Mouse (Mus musculus) cerebellum, adult 9-11 months (tissue): Measurements from ENCODE around the gene Btbd1.
"Not testable (repeated sequence)": the region's sequence is repeated elsewhere in the genome, so short reads cannot be mapped to it uniquely, and the experiment has no call there.

ENCODE experiments used
- DNase-seq: peaks from one replicate; pipeline ENCODE4 v3.0.0; 2022

Gene Btbd1

DNA sequence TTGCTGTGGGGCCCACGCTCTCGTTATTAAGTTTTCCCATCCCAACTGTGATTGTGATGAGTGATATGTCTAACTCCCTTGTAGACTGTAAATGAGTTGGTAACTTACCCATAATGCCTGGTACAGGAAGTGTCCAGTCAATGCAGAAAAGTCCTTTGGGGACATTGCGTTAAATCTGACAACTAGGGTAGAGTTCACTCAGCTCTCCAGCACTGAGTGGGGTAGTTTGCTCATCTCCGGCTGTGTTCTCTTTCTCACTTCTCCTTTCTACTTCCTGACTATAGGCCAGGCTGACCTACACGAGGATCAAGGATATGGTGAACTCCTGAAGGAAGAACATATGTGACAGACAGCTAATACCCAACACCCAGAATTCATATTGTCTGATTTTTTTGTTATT, 20.0 kb upstream of the Btbd1 start:
- no peak for DNase-seq

DNA sequence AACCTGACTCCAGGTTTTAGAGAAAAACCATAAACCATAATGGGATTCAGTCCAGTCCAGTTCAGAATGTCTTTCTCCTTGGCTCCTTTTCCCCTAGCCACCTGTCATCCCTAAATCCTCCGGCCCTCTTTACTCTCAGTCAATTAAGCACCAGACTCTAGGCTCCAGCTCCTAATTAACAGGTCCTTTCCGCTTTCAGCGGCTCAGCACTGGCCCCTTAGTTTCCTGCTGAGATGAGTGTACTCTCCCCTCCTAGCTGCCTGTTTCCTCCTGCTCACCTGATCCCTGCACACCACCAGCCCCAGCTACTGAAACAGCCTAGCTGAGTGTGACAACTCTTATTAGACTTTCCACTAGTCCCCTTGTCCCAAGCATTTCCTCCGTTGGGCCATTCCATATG, 18.5 kb upstream of the Btbd1 start:
- peak; percentile 54 for DNase-seq

GRCm38 (mm10) chr7:81847010-81847409, 17.8 kb upstream of the Btbd1 start:
- DNase-seq = no peak

- no peak for DNase-seq
These were observed 16.8 kb upstream of the Btbd1 start for GRCm38 (mm10) chr7:81846008-81846407.

DNA sequence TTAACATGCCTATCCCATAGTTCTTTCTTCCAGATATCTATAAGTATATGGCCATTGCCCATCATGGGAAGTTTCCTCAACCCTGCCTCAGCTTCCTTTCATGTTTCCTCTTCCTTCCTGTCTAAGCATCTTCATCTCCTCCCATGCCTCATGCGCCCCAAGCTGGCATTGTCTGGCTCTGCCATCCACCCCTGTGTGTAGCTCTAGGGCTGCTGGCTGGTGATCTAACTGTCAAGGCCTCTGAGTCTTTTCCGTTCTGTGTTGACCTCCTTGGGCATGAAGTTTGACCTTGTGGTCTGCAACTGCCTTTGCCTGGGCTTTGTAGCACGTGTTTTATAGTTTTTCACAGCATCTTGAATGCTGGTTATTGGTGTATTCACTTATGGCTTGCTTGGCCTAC, 16.1 kb upstream of the Btbd1 start:
- DNase-seq = no peak

DNA sequence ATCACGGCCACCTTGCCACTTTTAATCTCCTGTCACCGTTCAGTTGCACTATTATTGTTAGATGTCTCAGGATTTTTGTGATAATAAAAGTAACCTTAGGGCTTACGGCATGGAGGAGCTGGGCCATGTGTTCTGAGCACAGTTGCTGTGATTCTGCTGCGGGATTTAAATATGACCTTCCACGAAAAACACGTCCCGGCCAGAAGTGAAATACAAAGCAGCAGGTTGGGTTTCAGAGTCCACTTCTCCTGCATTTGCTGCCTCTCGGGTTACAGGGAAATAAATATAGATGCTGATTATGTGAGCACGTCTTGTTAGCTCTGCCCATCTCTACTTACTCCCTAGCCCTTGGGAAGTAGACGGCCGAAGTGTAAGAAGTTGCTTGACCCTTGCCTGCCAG, 15.6 kb upstream of the Btbd1 start:
- DNase-seq = no peak

DNA sequence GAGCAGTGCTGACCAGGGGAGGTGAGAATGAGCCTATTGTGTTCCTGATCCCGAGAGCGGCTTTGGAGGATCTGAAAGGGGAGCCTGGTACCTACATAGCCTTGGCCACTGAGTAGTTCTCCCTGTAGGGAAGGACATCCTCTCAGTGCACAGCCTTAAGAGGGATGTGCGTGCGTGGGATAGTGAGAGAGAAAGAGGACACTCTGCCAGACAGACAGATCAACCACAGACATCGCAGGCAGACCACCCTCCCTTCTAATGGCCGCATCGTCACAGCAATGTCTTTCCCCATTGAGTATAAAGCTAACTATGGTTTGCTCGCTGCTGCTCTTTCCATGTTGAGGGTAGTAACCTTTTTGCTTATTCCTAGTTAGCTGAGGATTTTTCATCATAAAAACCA, 14.7 kb upstream of the Btbd1 start:
- no peak for DNase-seq

GRCm38 (mm10) chr7:81842998-81843397, 13.8 kb upstream of the Btbd1 start:
- no peak for DNase-seq

- no peak for DNase-seq
These were observed 12.9 kb upstream of the Btbd1 start for GRCm38 (mm10) chr7:81842141-81842540.

DNA sequence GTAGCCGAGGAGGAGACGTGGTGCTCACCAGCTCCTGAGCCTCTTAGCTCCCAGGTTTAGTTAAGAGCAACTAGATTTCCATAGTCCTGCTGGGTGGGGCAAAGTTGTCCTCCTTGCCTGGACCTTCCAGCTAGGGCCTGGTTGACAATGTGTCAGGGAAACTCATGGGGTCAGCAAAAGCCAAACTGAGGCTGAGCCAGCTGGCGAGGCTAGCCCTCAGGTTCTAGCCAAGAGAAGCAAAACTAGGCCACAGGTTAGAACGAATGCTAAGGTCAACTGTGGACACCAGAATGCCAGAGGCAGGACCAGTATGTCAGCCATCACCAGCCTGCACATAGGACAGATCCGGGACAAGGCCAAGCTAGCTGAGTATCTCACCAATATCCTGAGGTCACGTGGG, 12.2 kb upstream of the Btbd1 start:
- no peak for DNase-seq

GRCm38 (mm10) chr7:81840661-81841181, 11.5 kb upstream of the Btbd1 start:
- no peak for DNase-seq

- no peak for DNase-seq
These were observed 10.5 kb upstream of the Btbd1 start for GRCm38 (mm10) chr7:81839746-81840145.

DNA sequence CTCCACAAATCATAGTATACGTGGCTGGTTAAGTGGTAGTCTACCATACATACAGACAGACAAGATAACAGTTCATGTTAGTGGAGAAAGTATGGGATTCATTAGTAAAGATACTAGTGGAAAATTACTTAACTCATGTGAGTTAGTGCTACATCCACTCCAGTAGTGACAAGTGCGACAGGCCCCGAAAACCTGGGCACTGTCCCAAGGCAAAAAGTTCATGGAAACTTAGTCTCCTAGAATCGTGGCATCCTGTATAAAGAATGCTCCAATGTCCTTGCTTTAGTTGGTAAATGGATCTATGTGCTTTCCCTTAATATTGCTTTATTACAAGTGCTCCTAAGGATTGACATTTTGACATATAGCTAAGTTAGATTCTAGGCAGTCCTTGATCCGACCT, 8.5 kb upstream of the Btbd1 start:
- DNase-seq = not testable (repeated sequence)

DNA sequence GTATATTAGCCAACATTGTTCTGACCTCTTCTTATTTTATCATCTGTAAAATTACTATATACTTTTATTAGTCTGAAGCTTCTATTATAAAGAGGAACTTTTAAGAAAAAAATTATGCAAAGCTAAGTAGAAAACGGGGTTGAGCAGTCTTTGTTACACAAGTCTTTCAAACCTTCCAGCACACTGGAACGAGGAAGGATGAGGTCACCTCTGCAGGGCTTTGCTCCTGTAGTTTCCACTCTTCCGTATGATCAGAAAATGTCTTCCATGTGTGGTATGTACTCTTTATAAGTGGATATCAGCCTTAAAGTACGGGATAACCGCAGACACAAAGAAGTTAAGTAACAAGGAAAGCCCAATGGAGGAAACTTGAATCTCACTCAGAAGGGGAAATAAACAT, 6.2 kb upstream of the Btbd1 start:
- no peak for DNase-seq

DNA sequence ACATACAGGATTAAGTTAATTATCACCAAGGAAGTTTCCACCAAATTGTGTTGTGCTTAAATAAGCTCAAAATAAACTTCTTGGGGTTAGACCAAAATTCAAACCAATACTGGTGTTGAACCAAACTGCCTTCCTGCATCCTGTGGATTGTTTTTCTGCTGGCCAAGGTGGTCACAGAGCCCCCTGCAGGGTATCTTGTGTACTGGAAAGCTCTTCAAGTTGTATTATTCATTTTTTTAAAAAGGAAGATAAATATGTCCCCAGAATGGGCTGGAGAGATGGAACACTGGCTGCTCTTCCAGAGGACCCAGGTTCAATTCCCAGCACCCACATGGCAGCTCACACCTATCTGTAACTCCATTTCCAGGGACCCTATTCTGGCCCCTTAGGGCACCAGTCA, 5.6 kb upstream of the Btbd1 start:
- DNase-seq = no peak

- DNase-seq = peak; percentile 48
These were observed 401 bp downstream of the Btbd1 start for GRCm38 (mm10) chr7:81828681-81829378.

DNA sequence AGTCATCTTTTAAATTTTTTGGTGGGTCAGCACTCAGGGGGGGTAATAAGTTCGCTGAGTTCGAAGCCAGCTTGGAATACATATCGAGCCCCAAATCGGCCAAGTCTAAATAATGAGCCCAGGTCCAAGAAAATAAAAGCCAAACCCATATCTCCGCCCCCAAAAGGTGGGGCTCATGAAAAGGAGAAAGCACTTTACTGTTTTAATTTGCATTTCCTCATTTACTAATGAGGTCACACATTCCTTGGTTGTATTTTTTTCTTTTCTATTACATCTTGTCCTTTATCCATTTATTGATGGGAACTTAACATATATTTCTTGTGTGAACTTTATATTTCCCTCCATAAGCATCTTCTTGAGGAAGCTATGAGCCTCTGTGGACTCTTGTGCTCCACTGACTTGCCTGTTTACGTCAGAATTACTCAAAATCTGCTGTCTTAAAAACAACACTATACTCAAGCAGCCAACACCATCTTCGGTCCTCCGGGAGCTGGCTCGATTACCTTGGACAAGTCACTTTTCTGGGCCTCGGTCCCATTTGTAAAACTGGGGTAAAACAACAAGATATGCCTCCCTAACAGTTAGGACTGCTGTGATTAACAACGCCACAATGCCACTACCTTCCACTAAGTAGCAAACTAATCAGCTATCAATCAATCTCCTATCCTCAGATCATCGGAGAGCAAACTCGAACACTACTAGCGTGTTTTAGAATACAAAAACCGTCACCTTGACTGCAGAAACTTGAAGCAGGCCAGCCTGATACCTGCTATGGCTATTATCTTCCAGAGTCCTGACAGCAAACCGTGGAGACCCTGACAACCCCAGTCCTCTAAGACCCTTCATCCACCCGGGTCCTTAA, 1.2 kb downstream of the Btbd1 start:
- DNase-seq = no peak

DNA sequence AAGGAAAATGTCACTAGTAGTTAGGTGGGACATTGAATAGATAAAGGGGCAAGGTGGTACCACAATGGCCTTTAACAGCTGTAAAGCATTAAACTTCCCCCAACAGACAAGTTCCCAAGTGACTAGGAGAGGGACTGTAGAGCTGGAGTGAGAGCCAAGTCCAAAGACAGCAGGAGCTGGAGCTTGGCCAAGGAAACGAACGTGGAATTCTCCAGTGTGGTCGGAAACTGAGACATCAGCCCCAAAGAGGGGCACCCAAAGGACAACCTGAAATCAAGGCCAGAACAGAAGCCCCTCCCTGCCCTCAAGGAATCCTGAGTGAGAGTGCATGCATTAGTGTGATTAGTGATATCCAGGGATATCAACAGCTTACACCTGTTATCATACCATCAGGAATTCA, 3.9 kb downstream of the Btbd1 start:
- no peak for DNase-seq

- no peak for DNase-seq
These were observed 4.3 kb downstream of the Btbd1 start for GRCm38 (mm10) chr7:81824906-81825305.

DNA sequence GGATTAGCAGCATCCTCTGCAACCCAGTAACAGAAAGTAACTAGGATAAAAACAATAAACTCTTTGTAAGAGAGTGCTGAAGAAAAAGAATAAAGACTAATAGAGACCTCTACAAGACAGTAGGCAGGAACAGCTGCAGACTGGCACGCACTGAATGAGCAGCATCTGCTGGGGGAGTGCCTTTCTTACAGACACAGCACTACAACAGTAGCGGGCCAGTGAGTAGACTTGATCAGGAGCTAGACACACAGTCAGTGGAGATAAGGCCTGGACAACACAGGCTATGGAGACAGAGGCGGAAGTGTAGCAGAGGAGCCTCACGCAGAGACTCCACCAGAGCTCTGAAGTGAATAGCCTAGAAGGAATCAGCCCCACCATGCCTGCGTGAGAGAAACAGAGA, 23.2 kb downstream of the Btbd1 start:
- DNase-seq = no peak

GRCm38 (mm10) chr7:81789095-81789757, 40.0 kb downstream of the Btbd1 start, which contains the start of gene 3110040N11Rik:
Gene 3110040N11Rik, minus strand, starts transcription at chr7:81789478.
- peak; percentile 90 for DNase-seq

- DNase-seq = peak; percentile 45
These were observed 40.7 kb downstream of the Btbd1 start for GRCm38 (mm10) chr7:81788536-81788935.

GRCm38 (mm10) chr7:81777667-81778218, 51.5 kb downstream of the Btbd1 start:
- DNase-seq = no peak
